Mouse (Mus musculus) stomach, postnatal 0 days (tissue): ENCODE results near the gene Lin9. TPM values are rescaled to one million over a fixed set of nuclear protein-coding genes. Genes with fewer than 3 reads are reported as not detected.

Experiments
- ATAC-seq: fragments of 200-750 bp; cut with Nextera tagmentation; 2 replicates; pipeline ENCODE4 v1.8.0; 2017; ENCODE audit not compliant: low FRiP score, low TSS enrichment
- DNase-seq: peaks from one replicate; pipeline ENCODE4 v3.0.0-alpha.2; 2016; ENCODE audit warnings: low spot score
- H3K27ac ChIP-seq: fragments of 300-500 bp; sonication (generic); replicated peaks from 2 replicates; pipeline ENCODE4 v1.5.1; 2014; ENCODE audit warnings: mild to moderate bottlenecking, control low read depth
- H3K27me3 ChIP-seq: fragments of 300-500 bp; sonication (generic); 2 replicates; pipeline ENCODE4 v1.6.1; 2014; ENCODE audit warnings: low read length; ENCODE audit not compliant: control insufficient read depth, insufficient read depth
- H3K36me3 ChIP-seq: fragments of 300-500 bp; sonication (generic); 2 replicates; pipeline ENCODE4 v1.6.1; 2014; ENCODE audit warnings: low read length, mixed read lengths; ENCODE audit not compliant: control insufficient read depth, insufficient read depth
- H3K4me1 ChIP-seq: fragments of 300-500 bp; sonication (generic); replicated peaks from 2 replicates; pipeline ENCODE4 v1.6.1; 2014; ENCODE audit warnings: antibody characterized with exemption; ENCODE audit not compliant: control insufficient read depth, insufficient read depth
- H3K4me2 ChIP-seq: fragments of 300-500 bp; sonication (generic); replicated peaks from 2 replicates; pipeline ENCODE4 v1.6.1; 2014; ENCODE audit warnings: low read depth, mild to moderate bottlenecking, control low read depth, moderate library complexity
- H3K4me3 ChIP-seq: fragments of 300-500 bp; sonication (generic); 2 replicates; pipeline ENCODE4 v1.5.1; 2014; ENCODE audit warnings: low read depth, low read length, control low read depth
- H3K9ac ChIP-seq: fragments of 300-500 bp; sonication (generic); 2 replicates; pipeline ENCODE4 v1.6.1; 2014; ENCODE audit warnings: mild to moderate bottlenecking, low read length, control low read depth, mixed read lengths
- H3K9me3 ChIP-seq: fragments of 300-500 bp; sonication (generic); 2 replicates; pipeline ENCODE4 v1.6.1; 2016; ENCODE audit warnings: low read length; ENCODE audit not compliant: control insufficient read depth
- CTCF ChIP-seq: IDR thresholded peaks from 2 replicates; pipeline ENCODE4 v1.5.1; 2016; ENCODE audit warnings: antibody characterized with exemption, low read depth, mild to moderate bottlenecking, moderate library complexity
- EP300 ChIP-seq: optimal IDR thresholded peaks from 2 replicates; pipeline ENCODE3; 2016; ENCODE audit warnings: antibody characterized with exemption
- WGBS: fragments of 180-500 bp; shearing (Covaris S2); extraction: QIAGEN DNeasy Blood & Tissue Kit; methylation state at CpG from one replicate; pipeline ENCODE4 v1.1.7; 2014; 5-methylcytosine and 5-hydroxymethylcytosine counted together
- polyA plus RNA-seq: library from polyadenylated mRNA; unstranded; fragments of >200 nt; fragmentation: Nextera tagmentation; extraction: Ambion mirVana; gene quantifications from 2 replicates; pipeline ENCODE4 v1.2.1, GENCODE M21; 2015

Lin9 gene
- 5.5 and 6.4 TPM in 2 replicates for polyA plus RNA-seq

DNA sequence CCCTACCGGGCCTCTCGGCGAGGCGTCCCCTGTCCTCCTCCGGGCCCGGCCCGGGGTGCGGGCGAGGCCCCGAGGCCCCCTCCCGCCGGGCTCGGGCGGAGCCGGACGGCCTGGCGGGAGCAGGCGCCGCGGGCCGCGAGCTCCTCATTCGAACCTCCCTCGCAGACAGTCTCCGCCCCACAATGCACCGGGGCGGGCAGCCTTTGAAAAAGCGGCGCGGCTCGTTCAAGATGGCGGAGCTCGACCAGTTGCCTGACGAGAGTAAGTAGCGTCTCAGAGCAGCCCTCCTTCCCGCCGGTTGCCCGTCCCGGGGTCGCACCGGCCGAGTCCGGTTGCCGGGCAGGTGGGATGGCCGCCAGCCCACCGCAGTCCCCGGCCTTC lies at the start of gene Lin9:
TSS of gene Lin9 (plus strand) at position 14 of the 381 bp plus-strand sequence.
- WGBS, result under 1% methylated on average over 25 of the region's 47 CpGs
- peak within 1 kb of the TSS; percentile 87 for H3K27ac ChIP-seq
- no peaks in the 10 kb centered on the region for H3K36me3 ChIP-seq
- peaks cover 6% of the 10 kb centered on the region; the same call in 1 of the 2 replicates for H3K4me1 ChIP-seq
- peak within 1 kb of the TSS; percentile 99 for H3K4me3 ChIP-seq
- ATAC-seq (peak; percentile 91), DNase-seq (peak; percentile 95)
- H3K9me3 ChIP-seq, result no peaks in the 10 kb centered on the region
- peak within 1 kb of the TSS; percentile 92 for H3K4me2 ChIP-seq
- H3K27me3 ChIP-seq, result no peaks in the 10 kb centered on the region
- peak within 1 kb of the TSS; percentile 91 for H3K9ac ChIP-seq
- TF ChIP-seq EP300 (no peak), CTCF (no peak)

DNA sequence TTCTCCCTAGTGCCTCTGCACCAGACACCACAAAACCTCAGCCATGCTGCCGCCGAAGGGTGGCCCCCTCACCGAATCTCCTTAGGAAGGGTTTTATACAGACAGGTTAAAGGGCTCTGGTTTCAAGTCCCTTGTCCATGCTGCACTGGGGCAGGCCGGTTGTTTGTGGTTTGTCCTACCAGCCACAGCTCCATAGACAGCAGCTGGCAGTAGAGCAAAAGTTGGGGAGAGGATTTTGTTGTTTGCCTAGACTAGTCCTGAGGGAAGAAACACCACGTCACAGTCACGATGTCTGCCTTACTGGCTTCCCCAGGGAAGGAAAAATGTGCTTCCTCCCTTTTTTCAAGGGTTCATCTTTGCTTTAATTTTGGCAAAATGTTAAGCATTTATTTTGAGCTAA lies 40.4 kb upstream of the Lin9 start:
- Histone ChIP-seq H3K4me2 (no peak overlapping the region), H3K27me3 (no peaks in the 10 kb centered on the region), H3K9me3 (no peaks in the 10 kb centered on the region), H3K9ac (no peak overlapping the region), H3K36me3 (peaks cover 38% of the 10 kb centered on the region), H3K4me3 (no peak overlapping the region), H3K4me1 (no peaks in the 10 kb centered on the region), H3K27ac (no peak overlapping the region)
- 87% methylated on average over 6 of the region's 6 CpGs for WGBS
- TF ChIP-seq CTCF (no peak), EP300 (no peak)
- ATAC-seq, result no peak
- no peak for DNase-seq

DNA sequence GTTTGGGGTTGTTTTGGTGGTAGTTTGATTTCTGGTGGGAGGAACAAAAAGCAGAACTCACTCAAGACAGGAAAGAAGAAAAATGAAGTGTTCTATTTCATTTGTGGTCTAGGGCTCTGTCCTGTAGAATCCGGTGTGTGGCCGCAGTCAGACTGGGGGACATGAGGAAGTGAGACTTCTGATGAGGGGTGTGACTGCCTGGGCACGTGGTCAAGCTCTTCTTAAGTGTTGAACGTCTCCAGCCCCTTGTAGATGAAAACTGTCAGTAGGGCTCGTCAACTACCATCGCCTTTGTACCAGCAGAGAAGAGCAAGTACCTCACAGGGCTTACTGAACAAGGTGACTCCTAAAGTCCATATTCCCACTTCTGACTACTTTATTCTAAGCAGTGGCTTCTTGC lies 39.1 kb upstream of the Lin9 start:
- no peak for TF ChIP-seq CTCF
- no peak for TF ChIP-seq EP300
- WGBS, result 84% methylated on average over 6 of the region's 6 CpGs
- DNase-seq (no peak), ATAC-seq (no peak)
- Histone ChIP-seq H3K4me2 (no peak overlapping the region), H3K4me1 (no peaks in the 10 kb centered on the region), H3K4me3 (no peak overlapping the region), H3K36me3 (peaks cover 31% of the 10 kb centered on the region), H3K9ac (no peak overlapping the region), H3K27ac (no peak overlapping the region), H3K27me3 (no peaks in the 10 kb centered on the region), H3K9me3 (no peaks in the 10 kb centered on the region)

DNA sequence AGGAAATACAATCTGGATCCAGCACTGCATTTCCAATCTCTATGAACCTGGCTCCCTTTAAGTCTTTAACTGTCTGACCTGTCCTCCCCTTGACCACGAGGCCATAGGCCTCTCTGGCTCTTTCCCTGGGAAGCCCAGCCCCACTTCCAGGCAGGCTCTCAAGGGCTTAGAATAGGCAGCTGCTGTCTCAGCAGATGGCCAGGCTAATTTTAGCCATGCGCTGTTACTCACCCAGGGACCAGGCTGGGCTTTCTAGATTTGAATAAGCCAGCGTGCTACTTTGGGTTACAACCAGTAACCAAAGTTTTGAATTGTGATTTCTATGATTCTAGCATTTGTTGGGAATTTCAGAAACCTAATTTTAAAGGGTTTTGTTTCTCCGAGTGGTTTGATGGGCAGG lies 36.4 kb upstream of the Lin9 start:
- H3K27me3 ChIP-seq, result no peaks in the 10 kb centered on the region
- H3K27ac ChIP-seq, result no peak overlapping the region
- H3K36me3 ChIP-seq, result peaks cover 8% of the 10 kb centered on the region; the same call in 1 of the 2 replicates
- no peak for TF ChIP-seq CTCF
- TF ChIP-seq EP300, result no peak
- H3K9ac ChIP-seq, result no peak overlapping the region
- no peak overlapping the region for H3K4me3 ChIP-seq
- no peak for DNase-seq
- WGBS, result 62% methylated on average over 4 of the region's 4 CpGs
- no peak overlapping the region for H3K4me2 ChIP-seq
- ATAC-seq, result no peak
- H3K4me1 ChIP-seq, result no peaks in the 10 kb centered on the region
- no peaks in the 10 kb centered on the region for H3K9me3 ChIP-seq

DNA sequence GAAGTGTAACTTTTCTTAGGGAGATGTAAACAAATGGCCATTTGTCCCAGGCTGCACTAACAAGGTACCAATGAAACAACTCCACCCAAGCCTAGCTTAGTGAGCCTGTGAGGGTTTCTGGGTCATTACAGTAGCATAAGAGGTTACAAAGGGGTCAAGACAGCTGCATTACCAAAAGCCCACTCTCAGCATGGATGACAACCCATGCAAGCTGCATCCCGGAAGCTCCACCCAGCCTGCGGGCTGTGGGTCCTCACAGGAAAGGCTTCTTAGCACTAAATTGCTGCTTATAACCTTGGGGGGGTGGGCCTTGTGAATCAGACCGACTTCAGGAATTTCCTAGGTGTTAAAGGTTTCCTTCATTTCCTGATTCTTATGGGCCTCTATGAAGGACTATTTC lies 34.8 kb upstream of the Lin9 start:
- Histone ChIP-seq H3K4me3 (no peak overlapping the region), H3K9me3 (no peaks in the 10 kb centered on the region), H3K27ac (no peak overlapping the region), H3K27me3 (no peaks in the 10 kb centered on the region), H3K4me1 (no peaks in the 10 kb centered on the region), H3K4me2 (no peak overlapping the region), H3K36me3 (peaks cover 1% of the 10 kb centered on the region; the same call in 1 of the 2 replicates), H3K9ac (no peak overlapping the region)
- WGBS, result 38% methylated on average over 3 of the region's 3 CpGs
- TF ChIP-seq CTCF, result no peak
- TF ChIP-seq EP300, result no peak
- ATAC-seq (no peak), DNase-seq (no peak)

DNA sequence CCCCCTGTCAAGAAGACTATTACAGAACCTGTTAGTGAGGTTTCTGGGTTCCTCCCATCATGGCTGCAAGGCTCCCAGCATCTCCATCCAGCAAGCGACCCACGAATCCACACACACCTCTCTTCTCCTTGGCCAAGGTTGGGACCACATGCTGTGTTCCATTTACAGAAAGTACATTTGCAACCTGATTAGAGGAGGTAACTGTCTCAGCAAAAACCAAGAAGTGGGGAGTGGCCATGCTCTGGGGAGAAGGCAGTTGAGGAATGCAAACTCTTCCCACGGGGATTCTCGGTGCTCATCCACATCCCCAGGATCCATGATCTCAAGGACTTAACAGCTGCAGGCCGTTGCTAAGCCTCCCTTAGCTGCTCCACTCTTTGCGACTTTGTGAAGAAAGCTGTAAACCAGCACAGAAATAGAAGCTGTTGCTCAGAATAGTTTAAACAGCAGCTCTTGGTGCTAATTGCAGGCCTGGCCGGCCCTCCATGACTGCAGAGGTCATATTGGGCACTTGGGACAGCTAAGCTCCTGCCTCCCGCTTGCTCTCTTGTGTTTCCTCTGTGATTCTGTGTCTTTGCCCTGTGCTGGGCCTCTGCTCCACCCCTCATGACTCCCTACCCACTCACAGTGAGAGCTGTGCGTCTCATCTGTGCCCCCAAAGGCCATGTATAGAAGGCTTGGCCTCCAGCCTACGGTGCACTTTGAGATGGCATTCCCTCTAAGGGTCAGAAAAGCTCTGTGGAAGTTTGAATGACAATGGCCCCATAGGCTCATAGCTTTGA lies 34.0 kb upstream of the Lin9 start:
- 69% methylated on average over 10 of the region's 10 CpGs for WGBS
- TF ChIP-seq CTCF (no peak), EP300 (no peak)
- Histone ChIP-seq H3K27me3 (no peaks in the 10 kb centered on the region), H3K4me1 (no peaks in the 10 kb centered on the region), H3K9ac (no peak overlapping the region), H3K9me3 (no peaks in the 10 kb centered on the region), H3K4me2 (no peak overlapping the region), H3K4me3 (no peak overlapping the region), H3K36me3 (no peaks in the 10 kb centered on the region; the same call in 1 of the 2 replicates), H3K27ac (no peak overlapping the region)
- DNase-seq (no peak), ATAC-seq (no peak)
